Mouse (Mus musculus): Measurements from ENCODE around the gene Csnk1e. TPM values are rescaled to one million over a fixed set of nuclear protein-coding genes. Genes with fewer than 3 reads are reported as not detected.

Csnk1e gene
- polyA plus RNA-seq, 1 experiment, result 122 TPM

DNA sequence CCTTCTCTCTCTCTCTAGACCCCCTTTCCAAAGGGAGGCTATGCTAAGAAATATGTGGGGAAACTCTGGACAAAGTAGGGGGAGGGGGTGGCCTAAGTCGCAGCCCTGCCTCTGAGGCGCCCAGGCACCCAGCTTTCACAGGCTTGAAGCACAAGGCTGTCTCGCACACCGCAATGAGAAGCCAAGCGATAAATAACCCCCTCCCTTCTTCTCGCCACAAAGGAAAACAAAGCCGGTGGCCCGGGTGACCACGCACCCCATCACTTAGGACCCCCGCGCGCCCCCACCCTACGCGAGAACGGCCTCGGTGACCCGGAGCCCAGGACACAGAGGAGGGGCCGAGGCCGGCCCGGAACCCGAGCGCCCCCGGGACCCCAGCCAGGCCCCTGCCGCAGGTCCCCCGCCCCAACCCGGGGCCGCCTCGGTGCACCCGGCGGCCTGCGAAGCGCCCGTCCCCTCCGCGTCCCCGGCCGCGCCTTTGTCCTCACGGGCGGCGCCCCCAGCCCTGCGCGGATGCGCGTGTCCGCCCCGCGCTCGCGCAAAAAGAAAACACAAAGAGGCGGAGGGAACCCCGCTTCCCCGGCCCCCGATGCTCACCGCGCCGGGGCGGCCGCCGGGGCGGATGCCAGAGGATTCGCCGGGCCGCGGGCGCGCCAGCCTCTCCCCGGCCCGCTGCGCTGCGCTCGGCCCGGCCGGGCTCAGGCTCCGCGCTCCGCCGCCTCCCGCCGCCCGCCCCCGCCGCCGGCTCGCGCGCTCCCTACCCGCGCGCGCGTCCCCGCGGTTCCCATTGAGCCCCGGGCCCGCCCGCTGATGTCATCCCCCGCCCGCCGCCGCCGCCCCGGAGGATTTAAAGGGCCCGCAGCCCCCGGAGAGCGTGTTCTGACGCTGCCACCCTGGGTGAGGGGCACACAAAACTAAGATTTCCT, 13.8 kb downstream of the Csnk1e start:
- DNase-seq, result peak; percentile 84
- H3K27me3 ChIP-seq (ENCODE audit: control insufficient read depth, insufficient read depth, low read length), result no peaks in the 10 kb centered on the region
- under 1% methylated on average over 98 of the region's 107 CpGs for WGBS
- peaks cover 40% of the 10 kb centered on the region for H3K4me1 ChIP-seq (ENCODE audit: control insufficient read depth, insufficient read depth, low read length)
- H3K27ac ChIP-seq (ENCODE audit: insufficient read depth, low read length), result peak overlapping the region; percentile 92
- H3K4me3 ChIP-seq (replicated peaks; ENCODE audit: insufficient read depth, low read depth, low read length), result peak overlapping the region; percentile 88
- TF ChIP-seq CTCF (IDR thresholded peaks at IDR 0.05; ENCODE audit: borderline replicate concordance, insufficient read depth, low read depth, low read length), result no peak
- 0 out of 2 replicates have a peak, but pooled peaks have one; percentile 15 for TF ChIP-seq POLR2A (IDR thresholded peaks at IDR 0.05; ENCODE audit: borderline replicate concordance, insufficient read depth, low read length)

- no peak for DNase-seq
- Histone ChIP-seq H3K4me3 (replicated peaks; ENCODE audit: insufficient read depth, low read depth, low read length) (peak overlapping the region; percentile 60), H3K27me3 (ENCODE audit: control insufficient read depth, insufficient read depth, low read length) (no peaks in the 10 kb centered on the region), H3K27ac (ENCODE audit: insufficient read depth, low read length) (peak overlapping the region; percentile 92; the same call in 1 of the 2 replicates), H3K4me1 (ENCODE audit: control insufficient read depth, insufficient read depth, low read length) (peaks cover 48% of the 10 kb centered on the region)
- 3% methylated on average over 11 of the region's 11 CpGs for WGBS
- no peak for TF ChIP-seq POLR2A (IDR thresholded peaks at IDR 0.05; ENCODE audit: borderline replicate concordance, insufficient read depth, low read length)
- no peak for TF ChIP-seq CTCF (IDR thresholded peaks at IDR 0.05; ENCODE audit: borderline replicate concordance, insufficient read depth, low read depth, low read length)
These were observed 14.6 kb downstream of the Csnk1e start for GRCm38 (mm10) chr15:79440651-79441330.

DNA sequence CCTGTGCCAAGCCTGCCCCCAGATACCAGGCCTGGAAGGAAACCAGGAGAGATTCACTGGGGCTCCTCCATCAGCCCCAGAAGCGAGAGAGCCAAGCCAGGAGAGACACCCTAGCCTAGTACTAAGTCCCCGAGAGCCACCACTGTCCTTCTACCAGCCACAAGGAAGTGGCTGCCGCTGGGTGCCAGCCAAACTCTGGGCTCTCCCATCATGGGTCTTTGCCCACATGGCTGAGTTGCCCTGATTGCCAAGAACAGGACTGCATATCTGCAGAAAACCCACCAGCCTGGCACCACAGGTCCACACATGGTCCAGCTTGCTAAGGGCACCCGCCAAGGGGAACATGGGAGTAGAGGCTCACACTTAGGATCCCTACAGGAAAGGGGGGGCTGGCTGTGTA, 15.1 kb downstream of the Csnk1e start:
- 6% methylated on average over 4 of the region's 4 CpGs for WGBS
- Histone ChIP-seq H3K27me3 (ENCODE audit: control insufficient read depth, insufficient read depth, low read length) (no peaks in the 10 kb centered on the region), H3K27ac (ENCODE audit: insufficient read depth, low read length) (no peak overlapping the region), H3K4me3 (replicated peaks; ENCODE audit: insufficient read depth, low read depth, low read length) (peak overlapping the region; percentile 60), H3K4me1 (ENCODE audit: control insufficient read depth, insufficient read depth, low read length) (peaks cover 53% of the 10 kb centered on the region)
- TF ChIP-seq POLR2A (IDR thresholded peaks at IDR 0.05; ENCODE audit: borderline replicate concordance, insufficient read depth, low read length), result no peak
- TF ChIP-seq CTCF (IDR thresholded peaks at IDR 0.05; ENCODE audit: borderline replicate concordance, insufficient read depth, low read depth, low read length), result no peak
- peak; percentile 68 for DNase-seq

- Histone ChIP-seq H3K4me3 (replicated peaks; ENCODE audit: insufficient read depth, low read depth, low read length) (no peak overlapping the region), H3K27me3 (ENCODE audit: control insufficient read depth, insufficient read depth, low read length) (no peaks in the 10 kb centered on the region), H3K27ac (ENCODE audit: insufficient read depth, low read length) (no peak overlapping the region), H3K4me1 (ENCODE audit: control insufficient read depth, insufficient read depth, low read length) (peaks cover 62% of the 10 kb centered on the region)
- TF ChIP-seq CTCF (IDR thresholded peaks at IDR 0.05; ENCODE audit: borderline replicate concordance, insufficient read depth, low read depth, low read length) (no peak), POLR2A (IDR thresholded peaks at IDR 0.05; ENCODE audit: borderline replicate concordance, insufficient read depth, low read length) (no peak)
- no peak for DNase-seq
- WGBS, result 89% methylated on average over 4 of the region's 4 CpGs
These were observed 16.0 kb downstream of the Csnk1e start for GRCm38 (mm10) chr15:79439386-79439785.

- DNase-seq, result no peak
- Histone ChIP-seq H3K27ac (ENCODE audit: insufficient read depth, low read length) (no peak overlapping the region), H3K4me3 (replicated peaks; ENCODE audit: insufficient read depth, low read depth, low read length) (no peak overlapping the region), H3K27me3 (ENCODE audit: control insufficient read depth, insufficient read depth, low read length) (no peaks in the 10 kb centered on the region), H3K4me1 (ENCODE audit: control insufficient read depth, insufficient read depth, low read length) (peaks cover 62% of the 10 kb centered on the region)
- TF ChIP-seq POLR2A (IDR thresholded peaks at IDR 0.05; ENCODE audit: borderline replicate concordance, insufficient read depth, low read length) (no peak), CTCF (IDR thresholded peaks at IDR 0.05; ENCODE audit: borderline replicate concordance, insufficient read depth, low read depth, low read length) (no peak)
- WGBS, result 70% methylated on average over 8 of the region's 8 CpGs
These were observed 16.6 kb downstream of the Csnk1e start for GRCm38 (mm10) chr15:79438816-79439215.

- WGBS, result 73% methylated on average over 6 of the region's 6 CpGs
- no peak overlapping the region for H3K4me3 ChIP-seq (replicated peaks; ENCODE audit: insufficient read depth, low read depth, low read length)
- H3K4me1 ChIP-seq (ENCODE audit: control insufficient read depth, insufficient read depth, low read length), result peaks cover 62% of the 10 kb centered on the region
- no peak overlapping the region for H3K27ac ChIP-seq (ENCODE audit: insufficient read depth, low read length)
- no peaks in the 10 kb centered on the region for H3K27me3 ChIP-seq (ENCODE audit: control insufficient read depth, insufficient read depth, low read length)
- DNase-seq, result no peak
- TF ChIP-seq POLR2A (IDR thresholded peaks at IDR 0.05; ENCODE audit: borderline replicate concordance, insufficient read depth, low read length) (no peak), CTCF (IDR thresholded peaks at IDR 0.05; ENCODE audit: borderline replicate concordance, insufficient read depth, low read depth, low read length) (no peak)
These were observed 17.1 kb downstream of the Csnk1e start for GRCm38 (mm10) chr15:79438209-79438810.

- Histone ChIP-seq H3K27me3 (ENCODE audit: control insufficient read depth, insufficient read depth, low read length) (no peaks in the 10 kb centered on the region), H3K27ac (ENCODE audit: insufficient read depth, low read length) (no peak overlapping the region), H3K4me1 (ENCODE audit: control insufficient read depth, insufficient read depth, low read length) (peaks cover 62% of the 10 kb centered on the region), H3K4me3 (replicated peaks; ENCODE audit: insufficient read depth, low read depth, low read length) (no peak overlapping the region)
- WGBS, result 90% methylated on average over 12 of the region's 12 CpGs
- DNase-seq, result no peak
- no peak for TF ChIP-seq POLR2A (IDR thresholded peaks at IDR 0.05; ENCODE audit: borderline replicate concordance, insufficient read depth, low read length)
- no peak for TF ChIP-seq CTCF (IDR thresholded peaks at IDR 0.05; ENCODE audit: borderline replicate concordance, insufficient read depth, low read depth, low read length)
These were observed 17.7 kb downstream of the Csnk1e start for GRCm38 (mm10) chr15:79437541-79438208.

All from cerebellum, adult 2 months (tissue).